Mouse (Mus musculus) fat pad, adult 2 months (tissue): Measurements from ENCODE around the gene Gdpd5.
A peak's percentile ranks its signal among the peaks of the same experiment; 100 is the strongest.
"Not testable (repeated sequence)": the region's sequence is repeated elsewhere in the genome, so short reads cannot be mapped to it uniquely, and the experiment has no call there.

ENCODE experiments used
- DNase-seq: peaks from one replicate; pipeline ENCODE4 v3.0.0-alpha.2; 2011; ENCODE audit warnings: low read depth, low spot score; ENCODE audit errors: extremely low read depth

Gdpd5 gene

GRCm38 (mm10) chr7:99365069-99365468 is 16.1 kb upstream of the Gdpd5 start:
- no peak for DNase-seq

GRCm38 (mm10) chr7:99366716-99367115 is 14.5 kb upstream of the Gdpd5 start:
- no peak for DNase-seq

- DNase-seq, result not testable (repeated sequence)
Observed at GRCm38 (mm10) chr7:99374325-99374724, 6.9 kb upstream of the Gdpd5 start.

DNA sequence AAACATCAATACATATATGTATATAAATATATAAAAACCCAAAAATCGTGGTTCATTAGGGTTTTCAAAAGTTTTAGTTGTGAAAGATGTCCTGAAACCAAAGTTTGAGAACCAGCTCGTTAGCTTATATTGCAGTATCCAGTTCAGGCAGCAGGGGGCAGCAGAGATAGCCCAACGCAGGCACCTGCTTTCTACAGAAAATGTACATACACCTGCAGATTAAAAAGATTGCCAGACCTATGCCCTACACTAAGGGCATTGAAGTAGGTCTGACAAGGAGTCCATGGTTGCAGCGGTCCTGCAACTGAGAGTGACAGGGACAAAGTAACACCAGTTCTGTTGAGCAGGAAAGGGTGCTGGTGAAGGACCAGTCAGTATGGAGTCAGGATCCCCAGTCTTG is 5.8 kb upstream of the Gdpd5 start:
- DNase-seq, result no peak

DNA sequence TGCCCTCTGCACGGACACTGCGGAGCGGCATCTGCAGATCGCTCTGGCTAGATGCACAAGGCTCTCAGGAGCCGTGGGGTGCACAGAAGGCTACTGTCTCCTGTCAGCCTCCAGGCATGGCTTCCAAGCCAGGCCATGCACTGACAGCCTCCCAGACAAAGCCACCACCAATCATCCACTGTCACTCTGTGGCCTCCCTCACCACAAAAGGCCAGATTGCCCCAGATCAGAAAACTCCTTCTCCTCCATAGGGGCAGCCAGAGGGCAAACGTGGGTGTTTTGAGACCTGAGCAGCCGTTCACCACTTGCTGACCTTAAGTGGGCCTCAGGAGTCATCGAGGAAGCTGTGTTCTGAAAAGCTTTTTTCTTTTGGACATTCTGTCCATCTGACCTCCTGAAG is 2.3 kb upstream of the Gdpd5 start:
- DNase-seq, result no peak

DNA sequence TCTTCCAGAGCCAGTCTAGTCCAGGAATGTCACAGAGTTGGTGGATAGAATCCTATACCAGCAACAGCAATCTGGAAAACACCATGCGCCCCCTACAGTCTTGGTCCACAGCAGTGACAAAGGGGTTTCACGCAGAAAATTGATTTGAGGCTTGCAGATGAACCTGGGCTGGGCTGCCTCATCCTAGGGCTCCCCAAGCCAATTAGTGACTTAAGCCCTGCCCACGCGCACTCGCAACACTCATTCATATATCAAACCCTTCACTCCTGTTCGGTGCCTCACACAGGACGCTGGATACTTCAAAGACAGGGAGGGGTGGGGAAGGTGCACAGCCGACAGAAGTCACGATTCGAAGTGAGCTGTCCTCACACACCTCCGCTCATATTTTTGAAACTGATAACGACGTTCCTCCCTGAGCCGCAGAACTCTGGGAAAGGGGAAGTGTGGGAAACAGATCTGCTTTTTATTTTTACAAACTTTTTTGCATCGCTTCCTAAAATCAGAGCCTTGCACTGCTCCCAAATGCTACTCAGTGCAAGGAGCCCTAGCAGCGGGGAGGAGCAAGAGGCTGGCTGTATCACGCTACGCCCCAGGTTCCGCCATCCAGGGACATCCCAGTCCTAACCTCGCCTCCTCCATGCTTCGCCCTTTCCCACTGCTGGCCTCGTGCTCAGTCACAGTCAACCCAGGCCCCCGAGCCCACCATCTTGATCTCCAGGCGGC is 562 bp upstream of the Gdpd5 start:
- DNase-seq, result no peak

DNA sequence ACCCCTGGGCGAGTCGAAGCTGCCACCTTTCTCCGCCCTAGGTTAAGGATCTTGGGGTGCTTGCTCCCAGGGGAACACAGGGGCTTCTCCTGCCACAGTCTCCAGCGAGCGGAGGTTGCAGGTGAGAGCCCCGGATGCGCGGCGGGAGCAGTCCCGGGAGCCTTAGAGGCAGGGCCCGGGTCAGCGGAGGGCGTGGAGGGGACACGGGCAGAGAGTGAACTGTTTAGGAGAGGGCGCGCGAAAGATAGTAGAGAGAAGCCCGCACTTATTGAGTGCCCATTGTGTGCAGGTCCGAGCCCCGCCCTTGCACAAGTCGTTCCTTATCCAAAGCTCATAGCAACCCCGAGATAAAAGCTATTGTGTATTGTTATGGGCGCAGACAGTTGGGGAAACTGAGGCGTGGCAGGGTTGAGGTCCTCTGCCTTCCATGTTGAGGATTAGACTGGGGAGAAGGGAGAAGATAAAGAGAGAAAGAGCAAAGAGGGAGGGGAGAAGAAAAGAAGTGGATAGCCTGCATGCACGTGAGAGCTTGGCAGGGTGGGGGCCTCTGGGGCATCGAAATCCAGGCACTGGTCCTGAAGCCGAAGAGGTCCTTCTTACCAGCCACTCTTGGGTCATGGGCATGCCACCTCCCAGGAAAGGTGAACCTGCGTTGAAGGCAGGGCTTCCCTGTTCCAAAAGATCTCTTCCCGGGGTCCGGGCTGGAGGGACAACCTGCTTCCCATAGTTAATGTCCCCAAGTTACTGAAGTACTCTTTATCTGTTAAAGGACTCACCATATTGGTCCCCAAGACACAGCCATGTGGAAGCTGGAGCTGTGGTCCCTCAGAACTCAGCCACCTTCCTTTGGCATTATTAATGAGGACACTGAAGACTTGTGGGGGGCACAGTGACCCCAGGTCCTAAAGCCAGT is 1.1 kb downstream of the Gdpd5 start:
- no peak for DNase-seq

- no peak for DNase-seq
Observed at GRCm38 (mm10) chr7:99383246-99383645, 2.0 kb downstream of the Gdpd5 start.

DNA sequence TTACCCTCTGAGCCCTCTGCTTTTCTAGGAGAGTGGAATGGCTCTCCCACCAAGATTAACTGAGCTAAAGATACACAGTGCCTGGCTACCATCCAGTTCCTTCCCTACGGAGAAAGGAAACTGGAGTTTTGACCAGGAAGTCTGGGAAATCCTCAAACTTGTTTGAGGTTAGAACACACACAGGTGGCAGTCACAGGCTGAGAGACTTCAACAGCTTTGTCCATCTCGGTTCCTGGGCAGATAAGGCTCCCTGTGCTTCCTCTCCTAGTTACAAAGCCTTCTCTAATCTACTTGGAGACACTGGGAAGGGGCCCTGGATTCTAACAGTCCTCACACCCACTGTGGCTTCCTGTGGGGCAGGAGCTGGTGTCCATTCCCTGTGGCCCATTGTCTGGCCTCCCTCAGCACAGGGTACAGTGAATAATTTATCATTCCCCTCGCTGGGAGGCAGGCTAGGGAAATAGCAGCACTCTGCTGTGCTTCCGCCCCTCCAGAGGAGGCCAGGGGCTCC is 2.9 kb downstream of the Gdpd5 start:
- DNase-seq, result no peak

GRCm38 (mm10) chr7:99386030-99386429 is 4.8 kb downstream of the Gdpd5 start:
- no peak for DNase-seq

GRCm38 (mm10) chr7:99386811-99387210 is 5.6 kb downstream of the Gdpd5 start:
- no peak for DNase-seq

- no peak for DNase-seq
Observed at GRCm38 (mm10) chr7:99387356-99387755, 6.1 kb downstream of the Gdpd5 start.

GRCm38 (mm10) chr7:99390559-99390958 is 9.3 kb downstream of the Gdpd5 start:
- DNase-seq, result no peak

DNA sequence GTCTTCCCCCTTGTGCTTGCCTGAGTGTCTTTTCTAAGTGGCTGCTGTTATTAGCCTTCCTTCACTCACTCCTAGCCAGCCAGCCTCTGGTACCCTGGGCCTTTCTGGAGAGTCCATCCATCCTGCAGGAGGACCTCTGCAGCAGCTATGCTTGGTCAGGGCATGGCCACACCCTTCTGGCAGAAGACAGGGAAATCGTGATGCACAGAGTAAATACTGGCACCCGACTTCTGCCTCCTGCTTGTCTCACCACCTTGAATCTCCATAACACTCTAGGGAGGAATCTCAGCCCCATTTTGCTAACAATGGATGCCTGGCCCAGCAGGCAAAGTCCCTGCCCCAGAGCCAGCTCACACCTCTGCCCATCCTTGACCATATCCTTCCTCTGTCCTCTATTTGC is 11.5 kb downstream of the Gdpd5 start:
- no peak for DNase-seq

- peak; percentile 76 for DNase-seq
Observed at GRCm38 (mm10) chr7:99393711-99394325, 12.6 kb downstream of the Gdpd5 start.

DNA sequence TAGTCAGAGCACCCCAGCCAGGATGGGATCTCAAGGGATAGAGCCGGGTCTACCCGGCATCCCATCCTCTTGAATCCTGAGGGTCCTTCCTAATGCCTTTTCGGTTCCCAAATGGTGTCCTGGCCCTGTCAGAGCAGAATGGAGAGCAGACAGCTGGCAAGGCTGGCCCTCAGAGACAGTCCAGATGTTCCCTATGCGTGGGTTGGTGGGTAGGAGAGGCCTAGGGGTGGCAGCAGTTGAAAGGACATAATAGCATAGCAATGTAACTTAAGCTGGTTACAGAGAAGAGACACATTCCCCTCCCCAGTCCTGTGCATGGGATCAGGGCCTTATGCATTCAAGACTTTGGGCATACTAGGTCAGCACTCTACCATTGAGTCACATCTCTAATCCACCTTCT is 14.2 kb downstream of the Gdpd5 start:
- no peak for DNase-seq

DNA sequence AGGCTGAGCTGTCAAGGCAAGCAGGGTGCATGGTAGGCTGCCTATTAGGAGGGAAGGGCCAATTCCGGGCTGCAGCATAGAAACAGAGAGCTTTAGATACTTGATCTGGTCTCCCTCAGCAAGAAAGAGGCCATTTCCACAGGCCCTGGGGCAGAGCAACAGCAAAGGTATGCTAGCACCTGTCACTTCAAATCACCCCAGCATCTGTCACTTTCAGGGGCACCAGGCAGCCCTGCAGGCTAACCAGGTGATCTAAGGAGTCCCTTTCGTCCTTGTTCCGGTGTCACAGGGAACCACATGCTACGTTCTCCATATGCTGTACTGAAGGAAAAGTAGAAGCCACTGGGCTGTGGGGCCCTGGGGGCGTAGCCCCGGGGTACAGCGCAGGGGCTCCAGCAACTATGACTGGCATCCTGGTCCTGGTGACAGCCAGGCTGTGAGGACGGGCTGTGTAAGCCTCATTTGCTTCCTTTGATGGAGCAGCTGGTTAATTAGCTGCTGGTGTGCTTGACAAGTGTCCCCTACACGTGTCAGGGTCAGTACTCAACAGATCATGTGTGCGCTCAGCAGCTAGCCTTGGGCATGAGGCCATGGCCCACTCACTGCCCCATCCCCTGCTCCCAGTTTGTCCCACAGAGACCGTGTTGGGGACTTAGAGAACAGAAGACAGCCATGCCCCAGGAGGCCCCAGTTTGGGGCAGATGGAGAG is 14.8 kb downstream of the Gdpd5 start:
- no peak for DNase-seq

DNA sequence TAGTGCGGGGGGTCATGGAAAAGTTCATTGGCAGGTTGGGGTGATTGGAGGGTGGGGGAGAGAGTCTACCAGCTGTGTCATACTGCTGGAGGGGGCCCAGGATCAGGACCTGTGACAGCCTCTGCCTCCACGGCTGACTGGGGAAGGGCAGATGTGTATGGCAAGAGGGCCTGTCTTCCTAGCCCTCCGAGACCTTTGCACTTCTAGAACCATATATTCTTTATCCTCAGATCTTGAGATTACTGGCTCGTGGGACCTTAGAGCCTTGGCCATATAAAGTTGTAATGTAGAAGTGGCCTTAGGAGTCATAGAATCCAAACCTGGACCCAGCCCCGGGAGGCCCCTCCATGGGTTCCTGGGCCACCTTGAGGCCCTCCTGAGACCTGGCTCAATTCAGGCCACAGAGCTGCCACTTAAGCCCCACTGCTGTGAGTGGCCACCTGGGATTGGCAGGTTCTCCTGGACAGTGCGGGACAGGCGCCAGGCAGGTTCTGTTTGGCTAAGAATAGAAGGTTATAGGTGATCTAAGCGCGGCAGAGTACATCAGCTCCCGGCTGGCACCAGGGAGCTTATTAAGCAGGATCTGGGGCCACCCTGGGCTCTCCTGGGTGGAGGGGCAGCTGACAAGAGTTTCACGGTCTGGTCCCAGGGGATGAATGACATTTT is 15.9 kb downstream of the Gdpd5 start:
- no peak for DNase-seq

DNA sequence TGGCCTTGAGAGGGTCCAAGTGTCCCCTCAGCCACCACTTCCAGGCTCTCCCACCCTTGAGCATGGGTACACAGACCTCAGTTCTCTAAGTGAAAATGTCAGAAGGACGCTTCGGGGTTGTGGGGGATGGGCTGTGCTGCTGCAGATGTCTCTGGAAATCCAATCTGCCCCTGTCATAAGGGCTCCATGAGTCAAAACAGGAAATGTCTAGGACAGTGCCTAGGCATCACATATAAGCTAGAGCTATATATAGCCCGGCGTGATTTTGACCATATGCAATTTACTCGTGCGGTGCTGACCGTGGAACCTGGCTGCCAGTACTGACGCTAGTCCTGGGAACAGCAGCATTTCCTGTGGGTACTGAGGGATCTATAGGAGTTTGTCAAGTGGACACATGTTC is 20.2 kb downstream of the Gdpd5 start:
- DNase-seq, result no peak

- DNase-seq, result no peak
Observed at GRCm38 (mm10) chr7:99402477-99402876, 21.3 kb downstream of the Gdpd5 start.
